ENCODE assay signal across 12 mouse cellular contexts in genomic region chr4:103714991-103715390, GRCm38 (mm10).
"Had no signal": no experiment of that assay in that cellular context is flagged by ENCODE, and none has a peak within 500 bp of the region (broad histone marks: within the 10 kb centered on the region; RNA-seq: fewer than 3 reads in every experiment).

No protein-coding gene starts in this region.

- DNase-seq: retina, postnatal 1 day; right cerebral cortex, adult 18-20 months; right cerebral cortex, postnatal 14 days; right cerebral cortex, postnatal 25 days; right cerebral cortex, postnatal 4 days; spleen, adult 18-20 months; thymus, adult 18-20 months; thymus, adult 2 months; thymus, postnatal 14 days; thymus, postnatal 25 days; thymus, postnatal 36 days; thymus, postnatal 4 days had no signal
